Mouse (Mus musculus) liver, postnatal 0 days (tissue): ENCODE data around the gene Rnf115.

Experiments
- CTCF ChIP-seq: sonication (generic); IDR thresholded peaks from 2 replicates; pipeline ENCODE4 v1.5.1; 2016; ENCODE audit warnings: antibody characterized with exemption, low read depth
- EP300 ChIP-seq: IDR thresholded peaks from 2 replicates; pipeline ENCODE4 v1.6.1; 2016; ENCODE audit warnings: antibody characterized with exemption, low read depth, mild to moderate bottlenecking

DNA sequence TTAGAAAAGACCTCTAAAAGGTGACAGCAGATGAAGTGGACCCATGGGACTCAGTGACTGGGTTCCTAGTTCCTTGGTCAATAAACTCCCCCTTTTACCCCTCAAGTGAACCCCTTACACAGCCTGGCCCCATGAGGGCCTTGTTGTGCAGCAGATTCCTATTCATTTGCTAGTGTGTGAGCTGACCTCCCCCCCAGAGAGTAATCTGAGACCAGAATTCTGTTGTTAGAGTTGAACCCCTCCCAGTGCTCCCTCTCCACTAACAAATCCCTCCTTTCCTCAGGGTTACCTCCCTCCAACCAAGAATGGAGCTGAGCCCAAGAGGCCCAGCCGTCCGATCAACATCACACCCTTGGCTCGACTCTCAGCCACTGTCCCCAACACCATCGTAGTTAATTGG is 26.5 kb upstream of the Rnf115 start:
- TF ChIP-seq EP300 (no peak), CTCF (no peak)
